Comparison of ENCODE assay signal across 13 mouse cellular contexts in the genomic region with DNA sequence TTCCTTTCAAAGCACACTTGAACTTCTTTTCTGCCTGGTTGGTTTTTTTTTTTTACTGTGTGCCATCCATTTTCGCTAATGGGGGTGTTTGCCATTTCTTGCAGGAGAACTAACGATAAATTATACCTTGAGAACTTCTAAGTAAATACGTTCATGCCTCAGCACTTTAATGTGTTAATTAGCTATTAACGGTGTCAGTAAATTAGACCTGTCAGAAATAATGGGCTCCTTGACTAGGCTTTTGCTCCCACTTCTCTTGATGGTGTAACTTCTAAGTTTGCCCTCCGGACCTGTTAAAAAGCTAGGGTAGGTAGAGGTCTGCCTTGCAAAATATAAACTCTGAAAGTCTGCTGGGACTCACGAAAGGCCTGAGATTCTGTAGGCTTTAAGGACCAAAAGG.
"Had no signal": no experiment of that assay in that cellular context is flagged by ENCODE, and none has a peak within 500 bp of the region (broad histone marks: within the 10 kb centered on the region; RNA-seq: fewer than 3 reads in every experiment).

No protein-coding gene starts in this region.

- H3K9ac ChIP-seq: limb, embryonic 15.5 days; liver, embryonic 12.5 days; lung, embryonic 15.5 days; midbrain, embryonic 15.5 days; neural tube, embryonic 12.5 days had no signal

- H3K9me3 ChIP-seq: limb, embryonic 15.5 days; liver, embryonic 12.5 days; lung, embryonic 15.5 days; midbrain, embryonic 15.5 days; neural tube, embryonic 12.5 days had no signal

- H3K4me3 ChIP-seq: limb, embryonic 15.5 days; liver, embryonic 12.5 days; lung, embryonic 15.5 days; midbrain, embryonic 15.5 days; neural tube, embryonic 12.5 days had no signal

- ATAC-seq: intestine, embryonic 16.5 days; liver, embryonic 12.5 days; midbrain, embryonic 15.5 days had no signal

- H3K4me2 ChIP-seq: limb, embryonic 15.5 days; liver, embryonic 12.5 days; lung, embryonic 15.5 days; midbrain, embryonic 11.5 days; midbrain, embryonic 15.5 days; neural tube, embryonic 12.5 days had no signal

- H3K27ac ChIP-seq: limb, embryonic 15.5 days; liver, embryonic 12.5 days; lung, embryonic 15.5 days; midbrain, embryonic 15.5 days; neural tube, embryonic 12.5 days; stomach, postnatal 0 days had no signal

- DNase-seq: kidney, adult 8-10 months; kidney, postnatal 10 days; layer of hippocampus, postnatal 36 days; left cerebral cortex, postnatal 4 days; lung, postnatal 4 days had no signal

- H3K36me3 ChIP-seq: limb, embryonic 15.5 days; liver, embryonic 12.5 days; lung, embryonic 15.5 days; midbrain, embryonic 15.5 days; neural tube, embryonic 12.5 days had no signal
